Mouse (Mus musculus) frontal cortex, postnatal 10 days (tissue): Measurements from ENCODE around the gene Gm10184.
"Not testable (repeated sequence)": the region's sequence is repeated elsewhere in the genome, so short reads cannot be mapped to it uniquely, and the experiment has no call there.

ENCODE experiments used
- DNase-seq, 2 experiments: peaks; one replicate each; pipeline ENCODE4 v3.0.0; 2022; ENCODE audit warnings: low spot score in 2 of 2, mixed read lengths in 1 of 2

The Gm10184 gene

DNA sequence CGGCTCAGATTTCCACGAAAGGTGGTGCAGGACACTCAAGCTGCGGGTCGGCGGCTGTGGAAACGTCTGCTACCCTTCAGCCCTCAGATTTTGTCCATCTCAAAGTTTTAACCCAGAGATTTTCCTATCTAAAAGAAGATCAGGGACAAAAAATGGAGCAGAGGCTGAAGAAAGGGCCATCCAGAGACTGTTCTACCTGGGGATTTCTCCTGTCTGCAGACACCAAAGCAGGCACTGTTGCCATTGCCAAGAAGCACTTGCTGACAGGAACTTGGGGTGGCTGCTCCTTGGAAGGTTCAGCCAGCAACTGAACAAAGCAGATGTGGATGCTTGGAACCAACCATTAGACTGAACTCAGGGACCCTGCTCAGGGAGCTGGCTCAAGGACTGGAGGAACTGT, at the start of gene Gm10184:
Gene Gm10184, minus strand, starts transcription at position 101 of the 400 bp plus-strand sequence.
- DNase-seq = no peak

DNA sequence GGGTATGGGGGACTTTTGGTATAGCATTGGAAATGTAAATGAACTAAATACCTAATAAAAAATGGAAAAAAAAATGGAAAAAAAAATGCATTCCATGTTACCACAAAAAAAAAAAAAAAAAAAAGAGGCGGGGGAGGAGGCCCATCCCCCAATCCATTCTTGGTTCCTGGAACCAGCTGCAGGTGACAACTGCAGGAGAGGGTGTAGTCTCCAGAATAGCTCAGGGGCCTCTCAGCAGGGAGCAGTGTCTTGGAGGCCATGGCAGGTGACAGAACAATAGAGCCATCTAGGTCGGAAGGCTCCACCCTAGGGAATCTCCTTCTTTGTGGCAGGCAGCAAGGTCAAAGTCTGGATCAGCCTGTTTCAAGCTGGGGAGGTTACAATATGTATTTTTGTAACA, 23.7 kb upstream of the Gm10184 start:
- no peak for DNase-seq

DNA sequence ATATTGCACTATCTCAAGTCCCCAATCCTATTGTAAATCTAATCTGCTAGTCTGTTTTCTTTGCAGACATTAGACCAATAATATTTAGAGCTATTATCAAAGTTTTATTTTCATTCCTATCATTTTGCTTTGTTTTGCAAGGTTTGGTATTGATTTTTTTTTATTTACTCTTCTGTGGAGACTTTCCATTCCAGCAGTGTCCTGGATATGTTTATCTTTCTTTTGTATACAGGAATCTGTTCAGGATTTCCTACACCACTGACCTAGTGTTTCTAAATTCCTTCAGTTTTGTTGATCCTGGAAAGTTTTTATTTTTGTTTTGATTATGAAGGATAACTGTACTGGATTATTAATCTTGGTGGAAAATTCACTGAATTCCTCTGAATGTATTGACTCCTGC, 2.6 kb downstream of the Gm10184 start:
- no peak for DNase-seq

DNA sequence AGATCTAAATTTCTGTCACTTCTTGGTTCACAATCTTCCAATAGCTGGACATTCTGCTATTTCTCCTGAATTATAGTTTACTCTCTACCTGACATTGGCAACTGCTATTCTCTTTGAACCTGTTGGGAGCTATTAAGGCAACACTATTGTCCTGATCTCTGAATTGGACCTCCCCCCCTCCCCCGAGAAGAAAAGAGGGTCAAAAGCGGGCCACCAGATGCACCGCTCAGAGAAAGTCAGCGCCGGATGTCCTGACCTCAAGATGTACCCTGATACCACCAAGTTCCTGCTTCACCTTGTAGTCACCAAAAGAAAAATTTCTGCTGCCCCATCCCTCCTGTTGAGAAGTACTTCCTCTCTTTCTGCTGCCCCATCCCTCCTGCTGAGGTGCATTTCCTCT, 5.5 kb downstream of the Gm10184 start:
- DNase-seq = not testable (repeated sequence)

DNA sequence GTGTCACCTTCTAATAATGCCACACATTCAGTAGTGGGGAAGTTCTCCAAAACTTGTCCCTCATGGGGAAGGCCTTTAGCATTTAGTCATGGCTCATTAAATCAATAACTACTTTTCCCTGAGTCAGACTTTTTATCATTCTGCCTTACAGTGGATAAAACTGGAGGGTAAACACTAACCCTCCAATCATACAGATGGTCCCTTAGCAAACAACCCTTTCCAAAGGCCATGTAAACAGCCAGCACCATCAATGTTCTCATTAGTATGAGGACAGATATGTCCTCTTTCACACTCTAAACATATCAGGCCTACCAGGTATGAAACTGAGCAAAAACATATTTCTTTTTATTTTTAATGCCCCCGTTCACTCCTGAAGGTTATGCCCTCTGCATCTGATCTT, 7.5 kb downstream of the Gm10184 start:
- DNase-seq = no peak

DNA sequence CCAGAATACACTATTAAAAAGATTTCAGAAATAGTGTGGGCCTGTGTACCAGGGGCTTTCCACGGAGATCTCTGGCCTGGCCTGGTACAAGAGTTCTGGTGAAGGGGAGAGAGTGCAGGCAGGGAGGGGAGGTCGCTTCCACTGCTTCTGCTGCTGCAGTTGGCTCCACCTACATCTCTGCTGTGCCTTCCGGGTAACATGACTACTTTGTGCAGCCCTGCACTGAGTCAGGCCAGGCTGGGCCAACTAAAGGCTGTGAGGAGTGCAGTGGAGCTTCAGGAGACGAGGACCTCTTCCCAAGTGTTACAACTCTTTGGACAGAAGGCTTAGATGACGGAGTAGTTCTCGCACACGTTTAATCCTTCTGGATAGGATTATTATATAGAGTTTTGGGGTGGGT, 9.6 kb downstream of the Gm10184 start:
- DNase-seq = no peak

DNA sequence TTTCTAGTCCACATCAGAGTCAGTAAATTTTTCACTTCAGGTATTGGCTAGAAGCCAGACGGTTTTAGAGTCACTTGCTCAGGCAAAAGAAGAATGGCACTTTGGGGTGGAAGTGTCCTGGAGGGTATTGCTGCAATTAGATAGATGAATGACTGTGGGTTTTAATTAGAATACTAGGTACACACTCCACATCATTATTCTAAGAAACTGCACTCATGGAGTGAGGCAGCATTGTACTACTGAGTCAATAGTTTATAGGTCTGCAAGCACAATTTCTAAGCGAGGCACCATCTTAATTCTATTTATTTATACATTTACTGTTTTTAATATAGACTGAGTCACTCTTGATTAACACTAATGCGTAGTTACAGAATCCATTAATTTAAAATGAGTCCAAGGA, 10.4 kb downstream of the Gm10184 start:
- no peak for DNase-seq

DNA sequence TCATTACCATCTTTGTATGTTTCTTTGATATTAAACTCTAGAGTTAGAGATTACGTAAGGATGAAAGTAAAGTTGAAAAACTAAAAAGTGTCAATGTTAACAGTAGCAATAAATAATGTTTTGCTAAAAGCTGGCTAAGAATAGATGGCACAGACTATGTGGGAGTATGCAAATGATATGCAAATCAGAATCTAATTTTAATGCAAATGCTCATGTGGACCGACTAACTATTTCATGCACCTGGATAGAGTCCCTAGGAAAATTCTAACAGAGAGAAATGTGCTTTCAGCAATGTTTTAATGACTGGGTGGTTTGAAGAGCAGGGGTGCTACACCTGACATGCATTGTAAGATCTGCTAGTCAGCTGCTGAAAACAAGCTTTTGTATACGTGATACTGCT, 45.3 kb downstream of the Gm10184 start:
- no peak for DNase-seq
